Mouse (Mus musculus) right cerebral cortex, postnatal 36 days (tissue): Measurements from ENCODE around the gene Slc25a12.

Source experiments
- DNase-seq, 2 experiments: peaks; one replicate each; pipeline ENCODE4 v3.0.0; 2022; ENCODE audit warnings: low spot score in 2 of 2, mixed read lengths in 1 of 2

Slc25a12 gene

DNA sequence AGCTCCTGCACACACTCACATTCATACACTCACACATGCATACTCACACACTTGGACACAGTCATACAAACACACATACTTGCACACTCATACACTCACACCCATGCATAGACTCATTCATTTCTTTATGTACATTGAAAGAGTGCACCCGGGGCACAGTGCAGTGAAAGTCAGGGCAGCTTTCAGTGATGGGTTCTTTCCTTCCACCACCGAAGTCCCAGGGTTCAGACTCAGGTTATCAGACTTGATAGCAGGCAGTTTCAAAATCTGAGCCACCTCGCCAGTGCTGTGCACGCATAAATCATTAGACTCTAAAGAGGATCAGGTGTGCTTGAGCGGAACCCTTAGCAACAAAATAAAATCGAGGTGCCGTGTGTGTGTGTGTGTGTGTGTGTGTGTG is 17.4 kb downstream of the Slc25a12 start:
- no peak for DNase-seq

DNA sequence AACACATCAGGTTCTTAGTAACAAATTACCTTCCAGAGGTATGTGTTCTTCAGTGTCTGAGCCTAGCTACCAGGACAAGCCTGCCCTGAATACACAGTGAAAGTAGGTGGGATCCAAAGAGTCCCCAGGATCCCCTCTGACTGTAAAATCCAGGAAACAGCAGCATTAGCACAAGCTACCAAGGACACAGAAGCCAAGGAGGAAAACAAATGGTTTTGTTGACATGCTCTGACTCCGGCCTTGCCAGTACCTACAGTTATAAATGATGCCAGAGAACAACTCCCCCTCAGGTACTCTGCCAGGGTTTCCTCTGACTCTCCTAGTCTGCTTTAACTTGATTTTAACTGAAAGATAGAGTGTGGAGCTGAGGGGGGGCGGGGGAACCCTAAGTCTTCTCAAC is 18.0 kb downstream of the Slc25a12 start:
- DNase-seq: no peak

DNA sequence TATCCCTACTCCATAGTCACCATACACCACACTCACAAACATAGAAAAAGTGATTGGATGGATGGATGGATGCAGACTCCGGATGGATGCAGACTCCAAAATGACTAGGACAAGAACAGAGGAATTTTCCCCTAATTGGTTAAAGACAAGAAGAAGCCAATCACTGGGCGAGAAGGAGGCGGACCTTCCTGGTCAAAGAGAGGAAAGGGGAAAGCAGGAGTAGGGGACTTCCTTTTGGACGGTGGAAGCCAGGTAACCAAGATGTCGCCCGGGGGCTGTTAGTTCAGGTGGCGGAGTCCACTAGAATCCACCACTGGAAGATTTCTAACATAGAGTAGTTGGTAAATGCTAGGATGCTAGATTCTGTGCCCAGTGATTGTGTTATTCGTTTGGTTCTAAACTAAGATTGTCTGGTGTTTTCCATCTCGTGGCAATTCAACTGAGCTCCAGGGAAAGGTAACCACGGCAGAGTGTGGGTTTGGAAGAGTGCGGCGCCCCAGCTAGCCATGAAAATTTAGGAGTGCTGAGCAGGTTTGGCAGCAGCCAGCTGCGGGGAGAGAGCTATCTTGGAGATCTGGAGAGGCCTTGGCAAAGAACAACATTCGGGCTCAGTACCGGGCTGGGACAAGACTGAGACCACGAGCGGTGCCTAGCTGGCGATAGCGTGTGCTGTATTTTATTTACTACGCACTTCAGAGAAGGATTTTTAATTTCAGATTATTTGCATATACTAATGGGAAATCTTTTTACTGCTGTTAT is 19.6 kb downstream of the Slc25a12 start:
- DNase-seq: no peak

DNA sequence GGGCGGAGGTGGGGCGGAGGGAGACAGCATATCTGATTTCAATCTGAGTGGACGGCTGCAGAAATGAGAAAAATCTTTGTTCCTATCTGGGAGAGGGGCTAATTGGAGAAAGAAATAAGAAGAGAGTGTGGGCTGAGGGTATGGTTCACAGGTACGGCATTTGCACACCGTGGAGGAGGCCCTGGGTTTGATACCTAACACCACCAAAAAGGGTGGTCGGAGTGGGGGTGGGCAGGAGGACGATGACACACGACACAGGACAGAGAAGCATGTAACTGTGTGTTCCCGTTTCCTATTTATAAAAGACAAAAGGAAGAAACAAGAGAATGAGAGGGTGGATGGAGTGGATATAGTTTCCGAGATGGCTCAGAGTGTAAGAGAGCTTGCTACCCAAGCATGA is 20.4 kb downstream of the Slc25a12 start:
- DNase-seq: no peak

DNA sequence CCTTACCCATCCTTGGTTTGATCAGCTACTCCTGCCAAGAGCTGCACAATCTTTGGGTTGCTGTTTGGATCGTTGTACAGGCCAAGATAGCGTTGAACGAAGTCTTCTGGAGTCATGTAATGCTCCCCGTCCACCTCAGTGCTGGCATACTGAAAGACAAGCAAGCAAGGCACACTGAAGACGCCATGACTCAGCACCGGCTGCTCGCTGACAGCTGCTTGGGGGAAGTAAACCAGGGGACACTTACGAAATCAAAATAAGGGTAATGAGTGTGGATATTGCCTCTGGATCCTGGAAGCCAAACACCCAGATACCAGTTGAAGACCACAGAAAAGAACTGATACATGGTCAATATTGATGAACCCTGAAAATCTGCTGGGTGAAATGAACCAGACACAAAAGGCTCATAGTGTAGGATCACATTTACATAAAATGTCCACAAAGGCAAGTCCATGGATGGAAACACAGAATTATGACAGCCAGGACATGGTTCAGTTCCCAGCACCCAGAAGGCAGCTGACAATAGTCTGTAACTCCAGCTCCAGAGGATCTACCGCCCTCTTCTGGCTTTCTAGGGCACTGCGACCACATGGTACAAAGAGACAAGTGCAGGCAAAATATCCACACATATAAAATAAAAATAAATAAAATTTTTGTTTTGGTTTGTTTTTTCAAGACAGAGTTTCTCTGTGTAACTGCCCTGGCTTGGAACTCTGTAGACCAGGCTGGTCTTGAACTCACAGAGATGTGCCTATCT is 23.5 kb downstream of the Slc25a12 start:
- DNase-seq: no peak

DNA sequence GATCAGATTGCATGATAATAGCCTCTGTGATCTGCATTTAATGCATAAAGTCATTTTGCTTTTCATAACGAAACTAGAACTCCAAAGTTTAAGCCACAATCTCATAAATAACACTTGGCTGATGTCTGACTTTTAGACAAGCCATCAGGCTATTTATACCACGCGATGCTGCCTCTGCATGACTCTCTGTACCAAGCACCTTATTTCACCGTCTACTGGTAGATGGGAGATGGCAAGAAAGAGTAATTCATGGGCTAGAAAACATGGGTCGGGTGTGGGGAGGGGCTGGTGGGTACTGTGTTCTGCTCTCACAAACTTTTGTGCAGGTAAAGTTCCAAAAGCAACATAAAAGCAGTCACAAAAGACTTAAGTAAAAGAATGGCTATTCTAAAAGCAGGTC is 27.4 kb downstream of the Slc25a12 start:
- no peak for DNase-seq

DNA sequence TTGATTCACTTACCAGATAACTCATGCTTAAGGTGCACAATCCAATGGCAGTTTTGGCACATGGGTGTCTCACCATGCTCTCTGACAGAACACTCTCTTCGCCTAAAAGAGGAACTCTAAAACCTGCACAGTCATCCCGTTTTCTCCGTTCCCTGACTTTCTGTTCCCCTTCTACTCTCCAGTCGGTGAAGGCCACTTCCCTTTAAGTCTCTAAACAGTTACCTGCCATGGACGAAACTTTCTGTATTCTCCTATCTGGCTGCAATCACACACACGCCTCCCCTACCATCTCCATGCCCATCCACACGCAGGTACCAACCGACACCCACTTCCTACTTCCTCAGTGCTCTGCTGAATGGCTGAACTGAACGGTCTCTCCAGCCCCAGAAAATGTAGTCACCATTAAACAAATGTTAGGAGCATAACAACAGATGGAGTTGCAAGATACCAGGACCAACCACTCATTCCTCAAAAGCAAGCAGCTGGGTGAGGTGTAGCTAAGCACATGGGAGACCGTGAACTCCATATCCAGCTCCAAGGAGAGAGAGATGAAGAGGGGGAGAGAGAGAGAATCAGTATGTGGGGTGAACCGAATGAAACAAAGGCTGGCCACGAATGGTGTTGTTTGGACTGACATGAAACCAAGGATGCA is 29.3 kb downstream of the Slc25a12 start:
- DNase-seq: no peak

DNA sequence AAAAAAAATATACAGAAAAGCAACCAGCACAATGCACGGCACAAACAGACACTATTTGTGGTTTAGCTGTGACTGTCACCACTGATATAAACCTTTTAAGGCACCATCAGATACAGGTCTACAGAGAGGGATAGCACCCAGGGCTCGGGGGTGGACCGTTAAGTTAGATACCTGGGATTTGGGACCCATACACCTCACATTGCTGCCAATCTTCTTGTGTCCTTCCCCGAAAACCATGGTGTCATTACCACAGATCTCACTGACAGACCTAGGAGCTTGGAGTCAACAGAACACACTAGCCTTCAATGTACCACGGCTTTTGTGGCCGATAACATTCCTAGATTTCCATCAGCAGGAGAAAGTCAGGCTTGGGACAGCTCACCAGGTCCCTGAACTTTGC is 30.9 kb downstream of the Slc25a12 start:
- no peak for DNase-seq

DNA sequence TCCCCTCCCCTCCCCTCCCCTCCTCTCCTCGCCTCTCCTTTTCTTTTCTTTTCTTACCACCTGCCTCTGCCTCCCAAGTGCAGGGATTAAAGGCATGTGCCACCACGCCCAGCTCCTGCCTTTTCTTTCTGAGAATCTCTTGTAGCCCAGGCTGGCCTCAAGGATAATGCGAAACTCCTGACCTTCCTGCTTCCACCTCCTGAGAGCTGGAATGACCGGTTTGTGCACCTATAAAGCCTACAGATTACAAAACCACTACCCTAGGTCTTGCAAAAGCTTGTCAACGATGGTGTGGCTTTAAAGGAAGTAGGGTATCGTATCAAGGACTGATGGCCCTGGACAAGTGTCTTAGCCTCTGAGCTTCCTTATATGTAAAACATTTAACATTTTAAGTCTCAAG is 31.3 kb downstream of the Slc25a12 start:
- DNase-seq: no peak

DNA sequence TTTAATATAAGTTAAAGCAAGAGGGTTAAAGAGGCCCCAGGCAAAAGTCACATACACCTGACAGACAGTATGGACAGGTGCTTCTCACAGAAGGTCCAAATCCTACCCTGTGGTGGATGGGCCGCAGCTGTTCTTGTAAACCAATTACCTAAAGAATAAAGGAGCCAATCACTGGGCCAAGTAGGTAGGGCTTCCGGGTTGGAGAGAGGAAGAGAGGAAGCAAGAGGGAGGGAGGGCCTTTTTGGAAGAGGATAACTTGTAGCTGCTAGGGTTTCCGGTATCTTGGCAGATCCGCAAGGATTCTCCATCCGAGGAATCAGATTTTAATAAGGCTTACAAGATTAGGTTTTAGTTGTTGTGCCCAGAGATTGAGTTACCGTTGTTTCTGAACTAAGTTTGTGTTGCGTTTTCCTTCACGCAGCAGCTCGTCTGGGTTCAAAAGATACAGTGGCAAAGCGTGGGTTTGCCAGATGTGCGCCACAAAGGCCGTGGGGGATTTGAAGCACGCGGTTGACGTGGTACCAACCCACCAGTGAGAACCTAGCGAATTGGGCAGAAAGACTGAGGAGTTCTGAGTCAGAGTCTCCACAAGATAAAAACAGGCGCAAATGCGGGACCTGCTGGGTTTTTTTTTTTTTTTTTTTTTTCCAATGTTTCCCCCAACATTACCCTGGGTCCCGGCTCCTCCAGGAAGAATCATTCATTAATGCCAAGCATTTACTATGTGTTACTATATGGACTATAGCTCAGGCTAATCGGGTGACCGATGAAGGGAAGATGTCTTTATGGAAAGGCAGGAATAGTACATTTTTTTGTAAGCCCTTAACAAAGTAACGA is 33.3 kb downstream of the Slc25a12 start:
- no peak for DNase-seq

DNA sequence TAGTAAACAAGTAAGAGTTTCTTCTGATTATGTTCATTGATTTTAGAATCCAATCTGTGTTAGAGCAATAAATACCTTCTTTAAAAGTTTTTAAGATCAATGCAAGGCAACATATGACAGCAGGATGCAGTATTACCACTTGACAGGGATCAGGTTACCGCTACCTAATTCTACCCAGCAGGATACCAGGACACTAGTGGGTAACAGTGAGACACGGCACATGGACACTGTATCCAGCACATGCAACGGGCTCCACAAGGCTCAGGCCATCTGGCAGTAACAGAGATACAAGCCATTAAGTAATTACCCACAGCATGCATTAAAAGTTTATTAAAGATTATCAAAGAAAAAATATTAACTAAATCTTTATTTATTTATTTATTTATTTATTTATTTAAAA is 37.8 kb downstream of the Slc25a12 start:
- DNase-seq: no peak

DNA sequence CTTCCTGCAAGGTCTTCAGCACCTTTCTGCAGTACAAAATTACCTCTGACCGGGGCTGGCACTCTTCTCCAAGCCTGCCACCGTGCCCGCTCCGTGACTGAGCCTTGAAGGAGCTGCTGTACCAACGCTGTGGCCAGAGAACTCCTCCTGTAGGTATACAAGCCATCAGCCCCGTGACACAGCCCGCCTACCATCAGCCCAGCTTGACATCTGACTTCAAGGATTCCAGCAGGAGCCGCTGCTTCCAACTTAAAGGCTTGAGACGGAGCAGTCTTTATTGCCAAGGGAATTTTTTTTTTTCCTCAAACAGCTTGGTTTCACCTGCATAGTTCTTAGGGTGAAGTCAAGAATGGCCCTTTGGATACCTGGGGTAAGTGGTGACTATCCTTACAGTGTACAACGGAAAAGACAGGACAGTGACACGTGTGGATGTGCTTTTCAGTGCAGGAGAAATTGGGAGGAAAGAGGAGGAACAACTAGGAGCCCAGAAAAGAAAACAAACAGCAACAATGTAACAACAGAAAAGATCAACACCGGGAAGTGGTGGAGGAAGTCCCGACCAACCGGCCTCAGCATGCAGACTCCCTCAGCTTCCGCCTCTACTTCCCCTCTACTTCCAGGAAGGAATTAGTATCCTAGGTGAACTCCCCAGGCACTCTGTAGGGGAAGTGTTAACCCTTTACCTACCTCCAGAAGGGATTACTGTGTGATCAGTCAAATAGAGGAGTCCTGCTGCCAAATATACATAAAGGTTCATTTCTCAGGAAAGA is 39.0 kb downstream of the Slc25a12 start:
- no peak for DNase-seq

DNA sequence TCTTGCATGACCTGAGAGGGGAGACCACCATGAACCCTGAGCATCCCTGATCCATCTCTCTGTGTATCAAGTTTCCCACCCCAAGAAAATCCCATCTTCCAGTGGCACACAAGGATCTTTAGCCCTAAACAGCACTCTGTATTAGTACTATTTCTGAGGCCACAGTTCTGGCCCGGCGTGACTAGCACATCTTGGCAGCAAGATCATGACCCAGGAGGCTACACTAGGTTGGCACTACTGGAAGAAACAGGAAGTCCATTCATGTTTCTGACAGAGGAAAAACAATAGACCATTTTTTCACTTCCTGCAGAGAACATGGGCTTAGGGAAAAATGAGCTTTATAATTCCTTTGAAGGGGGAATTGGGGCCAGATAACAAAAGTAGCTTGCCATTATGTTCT is 39.8 kb downstream of the Slc25a12 start:
- DNase-seq: no peak

DNA sequence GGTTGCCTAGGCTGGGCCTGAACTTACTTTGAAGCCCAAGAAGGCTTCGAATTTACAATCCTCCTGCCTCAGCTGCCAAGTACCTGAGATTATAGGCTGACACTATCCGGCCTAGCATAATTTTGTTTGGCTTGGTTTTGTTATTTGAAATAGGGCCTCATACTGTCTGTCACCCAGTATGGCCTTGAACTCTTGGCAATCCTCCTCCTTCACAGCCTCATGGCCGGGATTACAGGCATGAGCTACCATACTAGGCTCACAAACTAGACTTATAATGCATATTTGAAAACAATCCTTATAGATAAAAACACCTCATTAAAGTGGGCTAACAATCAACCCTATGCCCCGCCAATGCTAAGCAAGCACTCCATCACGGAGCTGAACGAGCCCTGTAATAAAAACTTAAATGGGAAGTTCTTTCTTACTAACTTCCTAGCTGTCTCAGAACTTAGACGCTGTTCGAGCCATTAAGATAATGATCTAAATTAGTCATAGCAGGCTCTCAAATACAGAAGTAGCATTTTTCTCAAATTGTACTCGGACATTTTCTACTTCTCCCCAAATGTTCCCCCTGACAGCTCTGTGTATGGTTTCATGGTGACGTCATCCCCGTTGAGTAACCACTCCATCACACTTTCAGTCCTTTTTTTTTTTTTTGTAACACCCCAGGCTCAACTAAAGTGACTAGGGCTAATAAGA is 40.6 kb downstream of the Slc25a12 start:
- DNase-seq: no peak

DNA sequence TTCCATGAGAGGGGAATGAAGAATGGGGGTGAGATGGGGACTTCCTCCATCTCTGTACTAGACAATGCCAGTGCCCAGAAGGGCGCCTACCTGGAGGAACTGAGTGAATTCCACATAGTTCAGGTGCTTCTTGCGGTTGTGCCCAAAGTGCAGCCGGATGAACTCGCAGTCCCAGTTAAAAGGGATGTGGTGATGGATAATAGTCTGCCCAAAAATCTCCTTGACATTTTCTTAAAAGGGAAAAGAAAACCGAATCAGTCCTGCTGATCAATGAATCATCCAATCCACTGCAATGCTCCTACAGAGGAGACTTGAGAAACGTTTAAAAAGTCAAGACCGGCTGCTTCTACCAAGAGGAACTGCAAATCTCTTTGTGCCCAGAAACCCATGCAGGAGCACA is 43.7 kb downstream of the Slc25a12 start:
- DNase-seq: no peak

DNA sequence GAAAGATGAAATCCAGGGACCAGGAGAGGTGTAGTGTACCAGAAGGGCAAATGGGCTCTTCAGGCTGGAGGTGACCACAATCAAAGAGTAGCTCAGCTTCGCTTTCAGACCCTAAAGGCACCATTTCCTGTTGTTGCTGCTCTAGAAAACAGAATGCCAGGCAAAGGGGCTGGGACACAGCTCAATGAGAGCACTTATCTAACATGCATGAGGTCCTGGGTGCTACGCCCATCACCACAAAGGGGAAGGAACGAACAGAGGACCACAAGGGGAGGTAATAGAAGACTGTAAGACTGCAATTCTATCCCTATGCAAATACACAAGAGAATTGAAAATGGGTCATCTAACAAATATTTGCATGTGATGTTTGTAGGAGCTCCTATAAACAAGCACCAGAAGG is 46.1 kb downstream of the Slc25a12 start:
- no peak for DNase-seq

DNA sequence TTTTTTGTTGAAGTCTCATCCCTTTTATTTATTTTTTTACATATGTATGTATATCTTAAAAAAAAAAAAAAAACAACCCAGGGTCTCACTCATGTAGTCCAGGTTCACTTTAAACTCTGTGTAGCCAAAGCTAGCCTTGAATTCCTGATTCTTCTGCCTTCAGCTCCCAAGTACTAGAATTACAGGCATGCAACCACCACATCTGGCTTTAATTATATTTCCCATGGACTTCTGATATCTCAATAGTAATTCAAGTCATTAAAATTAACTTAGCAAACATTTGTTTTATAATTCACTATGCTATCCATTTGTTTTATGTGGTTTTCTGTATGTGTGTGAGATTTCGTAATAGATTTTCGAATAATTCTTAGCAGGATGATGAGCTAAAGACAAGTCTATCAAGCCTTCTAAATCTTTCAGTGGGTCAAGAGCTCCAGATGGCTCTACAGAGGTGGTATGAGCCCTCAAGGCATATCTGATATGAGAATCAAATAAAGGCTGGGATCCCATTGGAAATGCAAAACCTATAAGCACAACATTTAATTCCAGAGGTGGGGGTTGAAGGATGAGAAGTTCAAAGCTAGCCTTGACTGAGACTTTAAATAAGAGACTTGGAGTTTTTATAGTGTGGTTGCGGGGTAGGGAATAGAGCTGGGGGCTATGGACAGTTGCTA is 51.3 kb downstream of the Slc25a12 start:
- no peak for DNase-seq

DNA sequence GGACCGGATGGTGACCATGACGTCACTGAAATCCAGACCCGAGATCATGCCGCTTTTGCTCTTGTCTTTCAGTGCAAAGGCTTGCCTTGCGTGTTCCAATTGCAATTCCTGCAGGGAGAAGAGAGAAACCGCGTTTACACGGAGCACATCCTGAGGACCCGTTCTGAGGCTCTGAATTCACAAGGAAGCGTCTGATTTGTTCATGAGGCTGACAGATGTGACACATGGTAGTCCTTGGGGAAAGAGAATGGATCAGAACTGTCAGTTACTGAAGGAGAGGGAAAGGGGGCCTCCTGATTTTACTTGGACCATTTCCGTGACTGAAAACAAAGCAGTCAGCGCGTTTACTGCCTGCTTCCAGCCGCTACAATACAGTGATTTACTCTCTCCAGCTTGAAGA is 52.5 kb downstream of the Slc25a12 start:
- DNase-seq: no peak

DNA sequence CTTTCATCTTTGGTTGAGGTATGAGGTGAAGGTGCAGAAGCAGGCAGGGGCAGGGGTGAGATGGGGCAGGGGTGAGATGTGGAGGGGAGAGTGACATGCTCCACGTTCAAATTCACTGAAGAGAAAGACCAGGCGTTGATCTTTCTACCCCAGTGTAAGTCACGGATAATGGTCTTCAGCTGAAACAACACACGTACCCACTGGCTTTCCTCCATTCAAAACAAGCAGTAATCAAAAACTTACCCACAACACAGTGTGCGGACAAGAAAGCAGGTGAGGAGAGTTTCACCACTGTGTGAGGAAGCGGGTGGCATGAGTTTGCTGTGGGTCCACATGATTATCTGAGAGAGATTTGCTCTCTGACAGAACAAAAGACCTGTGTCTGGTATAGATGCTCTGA is 53.5 kb downstream of the Slc25a12 start:
- no peak for DNase-seq

DNA sequence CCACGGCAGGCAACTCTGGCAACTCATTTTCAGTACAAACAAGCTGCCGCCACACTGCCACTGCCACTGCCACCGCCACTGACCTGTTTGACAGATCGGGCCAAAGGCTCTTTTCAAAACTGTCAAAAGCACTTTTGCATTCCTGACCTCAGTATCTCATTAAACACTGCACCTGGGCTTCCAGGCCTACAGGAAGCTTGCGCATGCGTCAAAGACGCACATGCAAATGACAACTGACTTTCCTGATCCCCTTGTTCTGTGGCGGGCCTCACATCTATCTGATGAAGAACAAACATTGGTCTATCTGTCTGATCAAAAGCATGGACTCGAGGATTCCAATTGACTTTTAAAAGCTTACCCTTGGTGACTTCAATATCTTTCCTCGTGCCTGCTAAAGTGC is 55.5 kb downstream of the Slc25a12 start:
- no peak for DNase-seq
